Mouse (Mus musculus) CD4-positive naive resting alpha-beta T cell, adult 57 days (primary cell): ENCODE measurements around the gene H2al1d. TPM values are rescaled to one million over a fixed set of nuclear protein-coding genes. Genes with fewer than 3 reads are reported as not detected.

ENCODE experiments used
- total RNA-seq: library from RNA; stranded (reverse); gene quantifications from one replicate; pipeline ENCODE4 v1.2.4, GENCODE M21; 2023

H2al1d gene
- total RNA-seq: not detected

DNA sequence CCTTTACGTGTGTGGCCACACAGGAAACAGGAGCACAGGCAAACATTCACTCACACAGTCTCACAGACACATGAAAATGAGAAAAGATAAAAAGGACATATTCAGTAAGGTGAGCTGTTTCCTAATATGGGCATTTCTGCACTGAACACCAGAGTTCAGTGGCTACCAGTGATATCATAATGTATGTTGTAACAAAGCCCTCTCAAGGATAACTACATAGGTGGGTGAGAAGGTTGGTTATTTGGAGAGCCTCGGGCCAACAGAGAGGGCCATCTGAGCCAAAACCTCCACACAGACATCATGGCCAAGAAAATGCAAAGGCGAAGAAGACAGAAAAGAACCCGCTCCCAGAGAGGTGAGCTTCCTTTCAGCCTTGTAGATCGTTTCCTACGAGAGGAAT, at the start of gene H2al1d:
Gene H2al1d (plus strand): TSS at position 301 of the 400 bp plus-strand sequence.

DNA sequence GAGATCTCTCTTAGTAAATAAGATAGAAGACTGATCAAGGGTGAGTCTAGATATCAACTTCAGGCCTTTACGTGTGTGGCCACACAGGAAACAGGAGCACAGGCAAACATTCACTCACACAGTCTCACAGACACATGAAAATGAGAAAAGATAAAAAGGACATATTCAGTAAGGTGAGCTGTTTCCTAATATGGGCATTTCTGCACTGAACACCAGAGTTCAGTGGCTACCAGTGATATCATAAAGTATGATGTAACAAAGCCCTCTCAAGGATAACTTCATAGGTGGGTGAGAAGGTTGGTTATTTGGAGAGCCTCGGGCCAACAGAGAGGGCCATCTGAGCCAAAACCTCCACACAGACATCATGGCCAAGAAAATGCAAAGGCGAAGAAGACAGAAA, 9.7 kb upstream of the H2al1d start, which contains the start of gene H2al1a:
Gene H2al1a (plus strand): TSS at position 301 of the 400 bp plus-strand sequence.

DNA sequence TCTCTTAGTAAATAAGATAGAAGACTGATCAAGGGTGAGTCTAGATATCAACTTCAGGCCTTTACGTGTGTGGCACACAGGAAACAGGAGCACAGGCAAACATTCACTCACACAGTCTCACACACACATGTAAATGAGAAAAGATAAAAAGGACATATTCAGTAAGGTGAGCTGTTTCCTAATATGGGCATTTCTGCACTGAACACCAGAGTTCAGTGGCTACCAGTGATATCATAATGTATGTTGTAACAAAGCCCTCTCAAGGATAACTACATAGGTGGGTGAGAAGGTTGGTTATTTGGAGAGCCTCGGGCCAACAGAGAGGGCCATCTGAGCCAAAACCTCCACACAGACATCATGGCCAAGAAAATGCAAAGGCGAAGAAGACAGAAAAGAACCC, 6.5 kb upstream of the H2al1d start, which contains the start of gene H2al1b:
Gene H2al1b (plus strand): TSS at position 301 of the 400 bp plus-strand sequence.

GRCm38 (mm10) chrX:11305355-11305754, 3.3 kb upstream of the H2al1d start, which contains the start of gene H2al1c:
TSS of gene H2al1c (plus strand) at chrX:11305655.

DNA sequence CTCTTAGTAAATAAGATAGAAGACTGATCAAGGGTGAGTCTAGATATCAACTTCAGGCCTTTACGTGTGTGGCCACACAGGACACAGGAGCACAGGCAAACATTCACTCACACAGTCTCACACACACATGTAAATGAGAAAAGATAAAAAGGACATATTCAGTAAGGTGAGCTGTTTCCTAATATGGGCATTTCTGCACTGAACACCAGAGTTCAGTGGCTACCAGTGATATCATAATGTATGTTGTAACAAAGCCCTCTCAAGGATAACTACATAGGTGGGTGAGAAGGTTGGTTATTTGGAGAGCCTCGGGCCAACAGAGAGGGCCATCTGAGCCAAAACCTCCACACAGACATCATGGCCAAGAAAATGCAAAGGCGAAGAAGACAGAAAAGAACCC, 3.0 kb downstream of the H2al1d start, which contains the start of gene H2al1e:
Gene H2al1e (plus strand): TSS at position 301 of the 400 bp plus-strand sequence.

GRCm38 (mm10) chrX:11314858-11315257, 6.2 kb downstream of the H2al1d start, which contains the start of gene H2al1f:
TSS of gene H2al1f (plus strand) at chrX:11315158.

GRCm38 (mm10) chrX:11317956-11318355, 9.3 kb downstream of the H2al1d start, which contains the start of gene H2al1g:
TSS of gene H2al1g (plus strand) at chrX:11318256.

GRCm38 (mm10) chrX:11321192-11321591, 12.6 kb downstream of the H2al1d start, which contains the start of gene H2al1h:
TSS of gene H2al1h (plus strand) at chrX:11321492.

DNA sequence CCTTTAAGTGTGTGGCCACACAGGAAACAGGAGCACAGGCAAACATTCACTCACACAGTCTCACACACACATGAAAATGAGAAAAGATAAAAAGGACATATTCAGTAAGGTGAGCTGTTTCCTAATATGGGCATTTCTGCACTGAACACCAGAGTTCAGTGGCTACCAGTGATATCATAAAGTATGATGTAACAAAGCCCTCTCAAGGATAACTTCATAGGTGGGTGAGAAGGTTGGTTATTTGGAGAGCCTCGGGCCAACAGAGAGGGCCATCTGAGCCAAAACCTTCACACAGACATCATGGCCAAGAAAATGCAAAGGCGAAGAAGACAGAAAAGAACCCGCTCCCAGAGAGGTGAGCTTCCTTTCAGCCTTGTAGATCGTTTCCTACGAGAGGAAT, 15.7 kb downstream of the H2al1d start, which contains the start of gene H2al1i:
Gene H2al1i (plus strand): TSS at position 301 of the 400 bp plus-strand sequence.

DNA sequence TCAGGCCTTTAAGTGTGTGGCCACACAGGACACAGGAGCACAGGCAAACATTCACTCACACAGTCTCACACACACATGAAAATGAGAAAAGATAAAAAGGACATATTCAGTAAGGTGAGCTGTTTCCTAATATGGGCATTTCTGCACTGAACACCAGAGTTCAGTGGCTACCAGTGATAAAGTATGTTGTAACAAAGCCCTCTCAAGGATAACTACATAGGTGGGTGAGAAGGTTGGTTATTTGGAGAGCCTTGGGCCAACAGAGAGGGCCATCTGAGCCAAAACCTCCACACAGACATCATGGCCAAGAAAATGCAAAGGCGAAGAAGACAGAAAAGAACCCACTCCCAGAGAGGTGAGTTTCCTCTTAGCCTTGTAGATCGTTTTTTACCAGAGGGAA, 18.9 kb downstream of the H2al1d start, which contains the start of gene H2al1j:
Gene H2al1j (plus strand): TSS at position 301 of the 400 bp plus-strand sequence.

Other genes starting within 250 kb of the H2al1d start
- gene H2al1a, start 9.6 kb upstream of the H2al1d start, total RNA-seq: not detected
- not detected for gene H2al1b, start 6.4 kb upstream of the H2al1d start, total RNA-seq
- gene H2al1c, start 3.2 kb upstream of the H2al1d start, total RNA-seq: not detected
- gene H2al1e, start 3.1 kb downstream of the H2al1d start, total RNA-seq: not detected
- not detected for gene H2al1f, start 6.3 kb downstream of the H2al1d start, total RNA-seq
- not detected for gene H2al1g, start 9.4 kb downstream of the H2al1d start, total RNA-seq
- gene H2al1h, start 12.7 kb downstream of the H2al1d start, total RNA-seq: not detected
- not detected for gene H2al1i, start 15.8 kb downstream of the H2al1d start, total RNA-seq
- gene H2al1j, start 19.0 kb downstream of the H2al1d start, total RNA-seq: not detected